Mouse (Mus musculus): ENCODE data around the gene Ubl3.

Ubl3 gene

DNA sequence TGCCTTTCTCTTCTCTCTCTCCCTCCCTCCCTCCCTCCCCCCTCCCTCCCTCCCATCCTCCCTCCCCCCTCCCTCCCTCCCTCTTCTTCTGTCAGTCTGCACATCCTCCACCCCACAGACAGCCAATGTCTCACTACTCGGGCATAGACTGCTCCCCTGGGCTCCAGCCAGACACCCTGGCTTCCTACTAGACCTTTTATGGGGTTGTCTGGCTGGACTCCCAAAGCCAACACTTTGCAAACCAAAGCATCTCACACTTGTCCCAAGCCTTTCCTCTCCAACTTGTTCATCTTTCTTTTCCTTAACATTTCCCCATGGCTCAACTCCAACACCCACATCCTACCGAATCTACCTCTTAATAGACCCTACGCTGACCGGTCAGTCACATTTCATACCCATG, 10.7 kb upstream of the Ubl3 start:
- no peak for DNase-seq (ENCODE audit: low read depth, low spot score)

DNA sequence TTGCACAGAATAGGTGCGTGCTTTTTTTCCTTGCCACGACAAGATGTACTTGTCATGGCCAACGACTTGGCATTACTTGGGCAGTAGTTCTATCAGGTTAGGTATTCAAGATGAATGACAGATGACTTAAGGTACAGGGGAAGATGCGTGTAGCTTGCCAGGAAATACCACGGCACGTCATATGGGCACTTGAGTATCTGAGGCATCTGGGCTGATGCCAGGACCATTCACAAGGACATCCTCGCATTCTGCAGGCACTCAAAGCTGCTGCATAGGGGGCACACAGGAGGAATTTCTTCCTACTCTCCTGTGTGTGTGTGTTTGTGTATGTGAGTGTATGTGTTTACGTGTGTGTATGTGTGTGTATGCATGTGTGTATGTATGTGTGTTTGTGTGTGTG, 9.6 kb upstream of the Ubl3 start:
- no peak for DNase-seq (ENCODE audit: low read depth, low spot score)

DNA sequence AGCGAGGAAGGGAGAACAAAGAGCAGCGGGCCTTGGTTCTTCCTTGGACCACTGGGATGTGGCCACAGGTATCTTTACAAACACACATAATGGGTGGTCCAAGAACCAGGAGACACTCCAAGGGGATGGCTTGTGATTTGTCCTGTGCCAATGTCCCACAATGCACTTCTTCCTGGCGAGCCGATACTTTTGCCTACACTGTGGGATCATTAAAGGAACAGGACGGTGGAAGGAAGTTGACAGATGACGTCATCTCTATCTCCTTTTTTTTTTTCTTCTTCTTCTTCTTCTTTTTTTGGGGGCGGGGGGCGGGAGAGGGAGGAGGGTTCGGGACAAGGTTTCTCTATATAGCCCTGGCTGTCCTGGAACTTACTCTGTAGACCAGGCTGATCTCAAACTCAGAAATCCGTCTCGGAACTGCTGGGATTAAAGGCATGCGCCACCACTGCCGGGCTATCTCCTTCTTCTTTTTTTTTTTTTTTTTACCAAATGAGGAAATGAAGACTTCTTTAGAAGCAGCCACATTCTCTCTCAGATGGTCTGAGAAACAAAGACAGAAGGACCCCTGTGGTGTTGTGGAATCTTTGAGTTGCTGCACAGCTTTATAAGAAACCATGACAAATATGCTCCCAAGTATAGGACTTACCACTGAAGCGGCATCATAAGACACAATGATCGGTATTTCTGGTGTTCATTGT, 6.8 kb upstream of the Ubl3 start:
- DNase-seq (ENCODE audit: low read depth, low spot score) = peak; percentile 80

DNA sequence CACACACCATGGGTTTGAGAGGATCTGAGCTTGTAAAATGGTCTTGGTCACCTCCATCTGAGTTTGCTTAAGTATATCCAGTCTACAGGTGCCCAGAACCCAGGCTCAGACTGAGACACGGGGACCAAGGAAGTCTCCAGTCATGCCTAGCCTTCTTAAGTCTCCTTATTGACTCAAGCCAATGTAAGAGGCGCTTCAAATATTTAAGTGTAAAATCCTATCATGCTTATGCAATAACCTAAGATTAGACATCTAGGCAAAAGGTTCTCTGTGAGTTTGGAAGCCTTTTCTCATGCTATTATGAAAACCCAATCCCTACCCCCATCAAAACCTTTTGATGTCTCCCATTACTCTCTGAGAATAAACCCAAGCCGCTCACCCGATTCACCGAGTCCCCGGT, 5.9 kb upstream of the Ubl3 start:
- DNase-seq (ENCODE audit: low read depth, low spot score) = no peak

DNA sequence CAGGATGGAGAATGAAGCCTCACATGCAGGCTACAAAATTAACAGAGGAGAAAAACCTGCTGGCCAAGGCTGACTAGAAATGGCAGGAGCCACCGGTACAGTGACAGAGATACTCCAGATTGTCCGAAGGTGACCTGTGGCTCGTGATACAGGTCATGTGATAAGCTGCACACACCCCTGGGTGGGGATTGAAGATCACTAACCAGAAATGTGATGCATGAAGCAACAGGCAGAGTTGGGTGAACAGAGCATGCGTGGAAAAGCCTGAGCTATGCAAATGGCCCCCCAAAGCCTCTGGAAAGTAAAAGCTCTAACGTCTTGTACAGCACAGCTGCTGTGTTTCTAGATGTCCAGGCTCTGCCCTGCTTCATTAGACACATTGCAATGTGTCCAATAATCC, 3.9 kb upstream of the Ubl3 start:
- no peak for DNase-seq (ENCODE audit: low read depth, low spot score)

GRCm38 (mm10) chr5:148555156-148555555, 2.6 kb upstream of the Ubl3 start:
- DNase-seq (ENCODE audit: low read depth, low spot score) = no peak

GRCm38 (mm10) chr5:148554701-148555100, 2.1 kb upstream of the Ubl3 start:
- peak; percentile 77 for DNase-seq (ENCODE audit: low read depth, low spot score)

- DNase-seq (ENCODE audit: low read depth, low spot score) = no peak
Observed at GRCm38 (mm10) chr5:148554242-148554641, 1.7 kb upstream of the Ubl3 start.

DNA sequence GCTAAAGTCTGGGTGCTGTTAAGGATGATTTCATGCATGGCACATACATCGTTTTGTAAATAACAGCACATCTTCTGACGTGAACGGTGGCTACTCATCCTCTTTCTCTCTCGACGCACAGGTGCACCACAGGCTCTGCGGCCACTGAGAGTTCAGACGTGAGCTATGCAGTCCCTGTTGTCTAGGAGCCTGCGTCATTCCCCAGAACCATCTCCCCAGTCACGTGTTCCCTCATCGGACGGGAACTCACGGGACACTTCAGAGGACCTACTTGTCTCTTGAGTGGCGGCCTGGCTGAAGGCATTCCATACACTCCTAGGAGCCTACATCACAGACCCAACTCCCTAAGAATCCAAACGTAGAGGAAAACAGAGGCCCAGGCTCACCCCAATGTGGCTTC, 1.1 kb upstream of the Ubl3 start:
- DNase-seq (ENCODE audit: low read depth, low spot score) = peak; percentile 63

DNA sequence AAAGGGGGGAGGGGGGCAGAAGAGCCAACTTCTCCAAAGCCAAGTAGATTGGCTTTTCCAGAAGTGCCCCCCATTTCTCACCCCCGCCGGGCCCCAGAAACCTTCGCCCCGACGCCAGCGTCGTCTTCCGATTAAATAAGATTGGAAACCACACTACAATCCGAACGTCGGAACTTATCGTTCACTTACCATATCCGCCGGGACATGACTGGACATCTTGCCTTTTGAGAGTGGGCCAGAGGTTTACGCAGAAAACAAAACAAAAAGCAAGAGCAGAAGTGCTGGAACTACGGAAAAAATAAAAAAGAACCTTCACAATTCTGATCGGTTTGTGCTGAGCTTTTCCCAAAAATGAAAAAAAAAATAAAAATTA, 839 bp downstream of the Ubl3 start:
- no peak for DNase-seq (ENCODE audit: low read depth, low spot score)

DNA sequence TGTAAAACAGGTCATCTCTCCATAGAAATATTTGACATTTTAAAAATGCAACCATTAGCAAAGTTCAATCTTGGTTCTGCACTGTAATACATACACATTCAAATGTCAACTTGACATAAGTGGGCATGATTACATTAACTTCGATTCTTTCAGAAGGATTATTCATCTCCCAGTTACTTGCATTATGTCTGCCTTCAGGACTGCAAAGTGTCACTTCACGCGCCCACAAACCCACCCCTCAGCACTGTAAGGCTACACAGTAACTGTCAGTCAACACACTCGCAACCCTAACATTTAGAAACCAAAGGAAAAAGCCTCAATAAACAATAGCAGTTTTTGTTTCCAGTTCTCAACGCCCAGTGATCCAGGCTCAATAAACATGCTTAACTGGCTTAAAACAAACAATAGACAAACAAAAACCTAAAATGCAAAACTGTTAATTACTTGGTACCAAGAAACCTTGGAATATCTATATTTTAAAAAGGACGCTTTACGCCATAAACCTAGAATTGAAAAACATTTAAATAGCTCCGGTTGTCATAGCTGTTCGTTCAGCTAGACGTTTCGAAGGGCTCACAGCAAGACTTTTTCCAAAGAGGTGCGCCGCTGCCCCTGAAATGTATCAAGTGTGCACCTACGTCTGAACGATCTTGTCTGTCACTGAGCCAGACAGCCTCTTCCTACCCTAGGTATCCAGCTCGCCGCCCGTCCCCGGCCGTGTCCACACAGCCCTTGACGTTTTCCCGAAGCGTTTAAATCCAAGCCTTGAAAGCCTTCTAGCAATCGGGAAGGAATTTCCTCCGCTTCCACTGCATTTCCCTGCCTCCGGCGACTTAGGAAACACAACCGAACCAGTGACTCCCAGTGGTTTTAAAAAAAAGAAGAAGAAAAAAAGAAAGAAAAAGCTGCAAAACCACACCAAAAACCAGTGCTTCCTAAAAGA, 1.5 kb downstream of the Ubl3 start:
- DNase-seq (ENCODE audit: low read depth, low spot score) = no peak

- peak; percentile 72 for DNase-seq (ENCODE audit: low read depth, low spot score)
Observed at GRCm38 (mm10) chr5:148550393-148550792, 2.2 kb downstream of the Ubl3 start.

- peak; percentile 79 for DNase-seq (ENCODE audit: low read depth, low spot score)
Observed at GRCm38 (mm10) chr5:148549307-148549706, 3.3 kb downstream of the Ubl3 start.

DNA sequence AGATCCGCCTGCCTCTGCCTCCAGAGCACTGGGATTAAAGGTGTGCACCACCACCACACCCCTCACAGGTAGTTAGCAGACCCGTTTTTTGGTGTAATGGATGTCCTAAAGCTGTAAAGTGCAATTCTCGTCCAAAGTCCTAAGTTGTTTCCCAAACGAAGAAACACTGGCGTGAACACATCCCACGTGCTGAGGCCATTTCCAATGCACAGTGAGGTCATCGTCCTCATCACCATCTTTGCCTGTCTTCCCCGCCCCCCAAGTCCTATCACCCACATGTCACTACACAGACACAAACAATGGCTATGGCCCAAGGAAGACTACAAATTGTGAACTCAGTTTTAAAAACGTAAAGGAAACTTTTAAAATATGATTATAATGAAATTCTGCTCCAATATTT, 4.0 kb downstream of the Ubl3 start:
- DNase-seq (ENCODE audit: low read depth, low spot score) = peak; percentile 45

GRCm38 (mm10) chr5:148547870-148548456, 4.6 kb downstream of the Ubl3 start:
- no peak for DNase-seq (ENCODE audit: low read depth, low spot score)

DNA sequence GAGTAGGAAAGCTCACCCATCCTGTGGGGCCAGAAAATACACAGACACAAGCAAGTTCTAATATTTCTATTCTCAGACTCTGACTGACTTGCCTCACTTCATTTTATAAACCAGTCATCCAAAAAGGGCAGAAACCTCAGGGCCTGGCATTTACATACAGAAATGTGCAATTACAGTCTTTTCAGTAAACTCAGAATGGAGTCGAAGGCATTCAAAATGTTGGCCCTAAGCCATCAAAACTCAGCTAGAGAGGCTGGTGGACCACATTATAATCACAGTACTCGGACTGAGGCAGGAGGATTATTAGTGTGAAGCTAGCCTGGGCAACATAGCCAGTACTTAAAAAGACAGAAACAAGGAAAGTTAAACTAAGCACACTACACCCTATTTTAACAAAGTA, 5.6 kb downstream of the Ubl3 start:
- no peak for DNase-seq (ENCODE audit: low read depth, low spot score)

DNA sequence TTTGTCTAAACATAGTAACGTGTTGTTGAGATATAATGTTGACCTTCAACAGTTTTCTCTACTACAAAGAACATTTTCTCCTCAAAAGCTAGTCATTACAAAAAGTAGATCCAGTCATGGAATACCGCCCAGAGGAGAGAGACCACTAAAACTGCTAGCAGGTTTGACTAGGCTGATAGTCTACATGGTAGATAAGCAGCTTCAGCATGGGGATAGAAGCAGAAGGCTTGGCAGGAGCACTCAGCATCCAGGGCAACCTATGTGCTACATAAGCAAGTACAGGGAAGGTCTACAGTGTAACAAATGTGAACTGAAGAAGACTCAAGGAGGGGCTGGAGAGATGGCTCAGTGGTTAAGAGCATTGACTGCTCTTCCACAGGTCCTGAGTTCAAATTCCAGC, 7.9 kb downstream of the Ubl3 start:
- DNase-seq (ENCODE audit: low read depth, low spot score) = no peak

DNA sequence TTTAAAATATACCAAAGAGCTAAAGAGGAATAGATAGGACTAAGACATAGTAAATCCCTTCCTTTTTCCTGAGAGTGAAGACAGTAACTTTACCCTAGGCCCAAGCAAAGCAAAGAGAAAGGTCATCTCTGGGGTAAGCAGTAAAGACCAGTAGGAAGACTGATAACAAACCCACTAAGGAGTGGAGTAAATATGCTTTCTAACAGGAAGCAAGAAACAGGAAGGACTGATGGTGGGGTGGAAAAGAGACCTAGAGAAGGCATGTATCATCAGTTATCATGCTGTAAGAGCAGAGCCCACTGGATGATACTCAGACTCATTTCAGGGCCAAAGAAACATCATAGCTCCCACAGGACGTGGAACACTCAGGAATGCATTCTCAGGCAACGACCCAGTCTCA, 10.4 kb downstream of the Ubl3 start:
- DNase-seq (ENCODE audit: low read depth, low spot score) = no peak

DNA sequence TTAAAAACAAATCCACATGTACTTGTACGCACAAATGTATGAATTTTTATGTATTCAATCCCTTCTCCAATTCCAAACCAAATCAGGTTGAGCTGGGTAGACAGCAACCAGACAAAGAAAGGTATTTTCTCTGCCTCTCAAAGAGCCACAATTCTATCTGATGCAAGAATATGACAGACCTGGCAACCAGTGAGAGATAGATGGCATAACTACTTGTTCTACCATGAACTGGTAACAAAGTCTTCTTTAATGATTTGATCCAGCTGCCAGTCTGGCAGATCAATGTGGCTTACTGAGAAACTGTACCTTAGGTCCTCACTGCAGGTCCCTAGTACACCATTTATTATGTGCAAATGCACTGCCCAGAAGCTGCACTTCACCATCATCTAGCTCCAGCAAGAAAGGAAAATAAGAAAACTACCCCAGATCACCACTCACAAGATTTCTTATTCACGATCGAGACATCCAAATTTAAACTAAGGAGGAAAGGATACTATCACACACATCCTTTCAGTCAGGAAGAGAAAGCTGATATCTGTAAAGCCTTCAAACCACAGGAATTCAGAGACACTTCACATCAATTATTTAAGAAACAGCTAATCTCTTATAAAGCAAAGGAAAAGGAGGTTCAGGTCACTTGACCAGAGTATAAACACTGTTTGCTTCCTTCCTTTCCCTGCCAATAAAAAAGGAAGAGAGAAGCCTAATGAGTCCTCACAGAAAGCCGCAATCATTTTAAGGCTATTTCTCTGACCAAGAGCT, 16.7 kb downstream of the Ubl3 start:
- DNase-seq (ENCODE audit: low read depth, low spot score) = no peak

DNA sequence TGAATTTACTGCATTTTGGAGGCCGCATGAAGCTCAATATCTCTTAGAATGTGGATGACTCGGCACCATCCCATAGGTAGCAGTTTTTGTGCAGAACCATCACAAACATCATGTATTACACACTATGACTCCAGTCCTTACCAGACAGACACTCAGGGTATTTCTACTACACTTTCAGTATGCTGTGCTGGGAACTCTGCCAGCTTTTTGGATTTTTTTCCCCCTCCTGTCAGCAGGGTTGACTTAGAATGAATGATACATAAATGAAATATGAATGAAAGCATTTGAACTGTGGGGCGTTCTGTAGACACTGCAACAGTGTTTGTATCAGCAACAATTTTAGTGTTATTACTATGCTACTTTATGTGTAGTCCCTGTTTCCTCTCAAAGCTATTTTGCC, 17.9 kb downstream of the Ubl3 start:
- DNase-seq (ENCODE audit: low read depth, low spot score) = no peak

- no peak for DNase-seq (ENCODE audit: low read depth, low spot score)
Observed at GRCm38 (mm10) chr5:148533924-148534323, 18.7 kb downstream of the Ubl3 start.

- DNase-seq (ENCODE audit: low read depth, low spot score) = no peak
Observed at GRCm38 (mm10) chr5:148532201-148532600, 20.4 kb downstream of the Ubl3 start.
